Mouse (Mus musculus) monocyte, adult 59 days (primary cell): Measurements from ENCODE around the gene Vsig4. TPM values are rescaled to one million over a fixed set of nuclear protein-coding genes. Genes with fewer than 3 reads are reported as not detected.

Experiments
- total RNA-seq, 2 experiments: library from RNA; stranded (reverse); gene quantifications; one replicate each; pipeline ENCODE4 v1.2.4; 2023

The Vsig4 gene
- 1 to 10 TPM in 1 of 2 experiments, not detected in 1; 1.3 TPM for total RNA-seq

GRCm38 (mm10) chrX:96293338-96293737, at the start of gene Vsig4:
Vsig4 (minus strand) TSS chrX:96293438.

Other genes starting within 250 kb of the Vsig4 start
- gene Msn, start 197.4 kb downstream of the Vsig4 start, total RNA-seq, result 100 to 1,000 TPM; 883 to 891 TPM
- gene Heph, start 161.9 kb upstream of the Vsig4 start, total RNA-seq, result not detected
- gene Hsf3, start 162.9 kb upstream of the Vsig4 start, total RNA-seq, result not detected